Mouse (Mus musculus) midbrain, embryonic 16.5 days (tissue): ENCODE data around the gene Ccdc194. TPM values are rescaled to one million over a fixed set of nuclear protein-coding genes. Genes with fewer than 3 reads are reported as not detected.

ENCODE experiments used
- ATAC-seq: fragments of 200-750 bp; cut with Nextera tagmentation; 2 replicates; pipeline ENCODE4 v1.8.0; 2017; ENCODE audit warnings: moderate TSS enrichment
- H3K27ac ChIP-seq: fragments of 300-500 bp; sonication (generic); 2 replicates; pipeline ENCODE4 v1.5.1; 2014; ENCODE audit warnings: mild to moderate bottlenecking, low read length, mixed read lengths
- H3K27me3 ChIP-seq: fragments of 300-500 bp; sonication (generic); 2 replicates; pipeline ENCODE4 v1.6.1; 2014; ENCODE audit warnings: low read depth, low read length, mixed read lengths; ENCODE audit not compliant: control insufficient read depth, insufficient read depth
- H3K36me3 ChIP-seq: fragments of 300-500 bp; sonication (generic); 2 replicates; pipeline ENCODE4 v1.6.1; 2014; ENCODE audit warnings: mild to moderate bottlenecking, low read length, moderate library complexity, mixed read lengths; ENCODE audit not compliant: control insufficient read depth, insufficient read depth
- H3K4me1 ChIP-seq: fragments of 300-500 bp; sonication (generic); 2 replicates; pipeline ENCODE4 v1.6.1; 2014; ENCODE audit warnings: mild to moderate bottlenecking, low read length, mixed read lengths; ENCODE audit not compliant: control insufficient read depth, insufficient read depth
- H3K4me2 ChIP-seq: fragments of 300-500 bp; sonication (generic); 2 replicates; pipeline ENCODE4 v1.6.1; 2014; ENCODE audit warnings: mild to moderate bottlenecking, low read length, mixed read lengths
- H3K4me3 ChIP-seq: fragments of 300-500 bp; sonication (generic); 2 replicates; pipeline ENCODE4 v1.5.1; 2014; ENCODE audit warnings: low read depth, mild to moderate bottlenecking, low read length, moderate library complexity, mixed read lengths
- H3K9ac ChIP-seq: fragments of 300-500 bp; sonication (generic); 2 replicates; pipeline ENCODE4 v1.6.1; 2014; ENCODE audit warnings: low read depth, low read length, mixed read lengths
- H3K9me3 ChIP-seq: fragments of 300-500 bp; sonication (generic); replicated peaks from 2 replicates; pipeline ENCODE4 v1.6.1; 2014; ENCODE audit warnings: mild to moderate bottlenecking, low read length, mixed read lengths; ENCODE audit not compliant: control insufficient read depth, poor library complexity, severe bottlenecking
- WGBS: fragments of 180-500 bp; shearing (Covaris S2); extraction: QIAGEN DNeasy Blood & Tissue Kit; methylation state at CpG from one replicate; pipeline ENCODE4 v1.1.7; 2014; 5-methylcytosine and 5-hydroxymethylcytosine counted together
- polyA plus RNA-seq: library from polyadenylated mRNA; unstranded; fragments of >200 nt; fragmentation: Nextera tagmentation; extraction: Ambion mirVana; gene quantifications from 2 replicates; pipeline ENCODE4 v1.2.1, GENCODE M21; 2015

Ccdc194 gene
- polyA plus RNA-seq, 1 experiment from 2014 or later = not detected

- ATAC-seq = no peak
- peak overlapping the region; percentile 75 for H3K9ac ChIP-seq
- H3K4me2 ChIP-seq = peak overlapping the region; percentile 62
- peaks cover 7% of the 10 kb centered on the region; the same call in 1 of the 2 replicates for H3K27me3 ChIP-seq
- no peaks in the 10 kb centered on the region for H3K36me3 ChIP-seq
- H3K4me1 ChIP-seq = peaks cover 19% of the 10 kb centered on the region
- H3K4me3 ChIP-seq = peak overlapping the region; percentile 73
- no peaks in the 10 kb centered on the region for H3K9me3 ChIP-seq
- 16% methylated on average over 6 of the region's 6 CpGs for WGBS
- peak overlapping the region; percentile 90 for H3K27ac ChIP-seq
Observed at GRCm38 (mm10) chr8:71568941-71569340, 43.4 kb upstream of the Ccdc194 start.

- Histone ChIP-seq H3K4me3 (peak within 1 kb of the TSS; percentile 73), H3K4me2 (peak within 1 kb of the TSS; percentile 62), H3K4me1 (peaks cover 19% of the 10 kb centered on the region), H3K9ac (peak within 1 kb of the TSS; percentile 75), H3K27ac (peak within 1 kb of the TSS; percentile 90), H3K36me3 (no peaks in the 10 kb centered on the region), H3K9me3 (no peaks in the 10 kb centered on the region), H3K27me3 (peaks cover 7% of the 10 kb centered on the region; the same call in 1 of the 2 replicates)
- no peak for ATAC-seq
- WGBS = 9% methylated on average over 13 of the region's 13 CpGs
Observed at GRCm38 (mm10) chr8:71568387-71568937, 43.0 kb upstream of the Ccdc194 start, which contains the start of gene Slc27a1. Slc27a1 (plus strand) TSS chr8:71568882.

- H3K27ac ChIP-seq = no peak overlapping the region
- no peak overlapping the region for H3K4me3 ChIP-seq
- no peak overlapping the region for H3K4me2 ChIP-seq
- ATAC-seq = no peak
- no peaks in the 10 kb centered on the region for H3K36me3 ChIP-seq
- H3K27me3 ChIP-seq = peaks cover 10% of the 10 kb centered on the region
- no peaks in the 10 kb centered on the region for H3K9me3 ChIP-seq
- H3K4me1 ChIP-seq = peaks cover 20% of the 10 kb centered on the region
- H3K9ac ChIP-seq = no peak overlapping the region
- 79% methylated on average over 7 of the region's 7 CpGs for WGBS
Observed at GRCm38 (mm10) chr8:71567587-71567986, 42.1 kb upstream of the Ccdc194 start.

GRCm38 (mm10) chr8:71566501-71566900, 41.0 kb upstream of the Ccdc194 start, which contains the start of gene Nxnl1:
Nxnl1 (minus strand) TSS chr8:71566601.
- H3K4me2 ChIP-seq = no peak within 1 kb of the TSS
- ATAC-seq = no peak
- 54% methylated on average over 3 of the region's 3 CpGs for WGBS
- no peaks in the 10 kb centered on the region for H3K36me3 ChIP-seq
- peaks cover 21% of the 10 kb centered on the region for H3K27me3 ChIP-seq
- no peak within 1 kb of the TSS for H3K9ac ChIP-seq
- no peaks in the 10 kb centered on the region for H3K9me3 ChIP-seq
- H3K4me1 ChIP-seq = peaks cover 11% of the 10 kb centered on the region
- H3K4me3 ChIP-seq = no peak within 1 kb of the TSS
- H3K27ac ChIP-seq = no peak within 1 kb of the TSS

GRCm38 (mm10) chr8:71563992-71564391, 38.5 kb upstream of the Ccdc194 start:
- Histone ChIP-seq H3K27ac (no peak overlapping the region), H3K4me3 (no peak overlapping the region), H3K9ac (no peak overlapping the region), H3K4me1 (peaks cover 7% of the 10 kb centered on the region), H3K27me3 (peaks cover 43% of the 10 kb centered on the region), H3K9me3 (no peaks in the 10 kb centered on the region), H3K36me3 (no peaks in the 10 kb centered on the region), H3K4me2 (no peak overlapping the region)
- no peak for ATAC-seq
- WGBS = 91% methylated on average over 4 of the region's 4 CpGs

- Histone ChIP-seq H3K27me3 (peaks cover 55% of the 10 kb centered on the region), H3K4me1 (peaks cover 13% of the 10 kb centered on the region), H3K9me3 (no peaks in the 10 kb centered on the region), H3K9ac (peak overlapping the region; percentile 55), H3K27ac (no peak overlapping the region), H3K4me2 (peak overlapping the region; percentile 47), H3K36me3 (no peaks in the 10 kb centered on the region), H3K4me3 (peak overlapping the region; percentile 28)
- WGBS = under 1% methylated on average over 33 of the region's 33 CpGs
- peak; percentile 46; the same call in 1 of the 2 replicates for ATAC-seq
Observed at GRCm38 (mm10) chr8:71562751-71563150, 37.2 kb upstream of the Ccdc194 start.

- Histone ChIP-seq H3K4me3 (no peak overlapping the region), H3K9me3 (no peaks in the 10 kb centered on the region), H3K27me3 (peaks cover 65% of the 10 kb centered on the region), H3K9ac (no peak overlapping the region), H3K4me2 (no peak overlapping the region), H3K36me3 (no peaks in the 10 kb centered on the region), H3K4me1 (peaks cover 13% of the 10 kb centered on the region), H3K27ac (no peak overlapping the region)
- ATAC-seq = 0 out of 2 replicates have a peak, but pooled peaks have one; percentile 22
- WGBS = 3% methylated on average over 15 of the region's 15 CpGs
Observed at GRCm38 (mm10) chr8:71561401-71561800, 35.9 kb upstream of the Ccdc194 start.

GRCm38 (mm10) chr8:71560765-71561164, 35.3 kb upstream of the Ccdc194 start:
- Histone ChIP-seq H3K4me3 (no peak overlapping the region), H3K27me3 (peaks cover 67% of the 10 kb centered on the region), H3K9me3 (no peaks in the 10 kb centered on the region), H3K36me3 (no peaks in the 10 kb centered on the region), H3K9ac (no peak overlapping the region), H3K27ac (no peak overlapping the region), H3K4me2 (no peak overlapping the region), H3K4me1 (peaks cover 13% of the 10 kb centered on the region)
- WGBS = 82% methylated on average over 5 of the region's 5 CpGs
- no peak for ATAC-seq

GRCm38 (mm10) chr8:71560071-71560470, 34.6 kb upstream of the Ccdc194 start:
- Histone ChIP-seq H3K4me3 (no peak overlapping the region), H3K27me3 (peaks cover 68% of the 10 kb centered on the region), H3K4me2 (no peak overlapping the region), H3K27ac (no peak overlapping the region), H3K4me1 (peaks cover 13% of the 10 kb centered on the region), H3K36me3 (no peaks in the 10 kb centered on the region), H3K9me3 (no peaks in the 10 kb centered on the region), H3K9ac (no peak overlapping the region)
- WGBS = 78% methylated on average over 3 of the region's 3 CpGs
- no peak for ATAC-seq
